Mouse (Mus musculus): ENCODE data around the gene Prss23.

DNA sequence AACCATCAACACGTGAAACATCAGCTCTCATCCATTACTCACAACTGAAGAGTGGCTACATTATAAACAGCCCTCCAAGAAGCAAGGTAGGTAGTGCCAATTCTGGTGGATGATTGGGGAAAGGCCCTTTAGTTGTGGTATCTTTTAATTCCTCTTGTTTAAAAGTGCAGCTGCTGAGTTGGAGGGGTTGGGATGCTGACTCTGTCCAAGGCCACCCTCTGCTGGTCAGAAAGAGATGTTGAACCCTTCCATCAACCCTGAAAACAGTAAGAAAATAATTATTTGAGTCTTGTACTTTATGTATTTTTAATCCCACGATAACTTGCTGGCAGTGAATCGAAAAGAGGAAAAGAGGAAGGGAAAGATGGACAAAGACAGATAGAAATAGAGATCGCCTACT, 53.5 kb downstream of the Prss23 start:
- TF ChIP-seq CTCF (IDR thresholded peaks at IDR 0.05), result peak; percentile 79
- no peak for TF ChIP-seq EP300 (IDR thresholded peaks at IDR 0.05)
